Mouse (Mus musculus) myocyte (in vitro differentiated cells): ENCODE results near the gene Them7.

Source experiments
- MAX ChIP-seq: IDR thresholded peaks from one replicate; pipeline ENCODE4 v1.6.1; 2011; ENCODE audit warnings: low read depth, mild to moderate bottlenecking, control low read depth
- POLR2A ChIP-seq: IDR thresholded peaks from one replicate; pipeline ENCODE4 v1.6.1; 2011; ENCODE audit warnings: low read depth, mild to moderate bottlenecking, control low read depth, moderate library complexity; ENCODE audit not compliant: insufficient read length
- TCF3 ChIP-seq: IDR thresholded peaks from one replicate; pipeline ENCODE4 v1.6.1; 2011; ENCODE audit warnings: low read depth, control low read depth; ENCODE audit not compliant: insufficient read length
- USF1 ChIP-seq: IDR thresholded peaks from one replicate; pipeline ENCODE4 v1.6.1; 2011; ENCODE audit warnings: low read depth, mild to moderate bottlenecking, control low read depth, moderate library complexity

- TF ChIP-seq MAX = no peak
- no peak for TF ChIP-seq USF1
- no peak for TF ChIP-seq POLR2A
- no peak for TF ChIP-seq TCF3
Observed at GRCm38 (mm10) chr2:105333976-105334713, 110.0 kb downstream of the Them7 start.
